Mouse (Mus musculus) kidney, embryonic 15.5 days (tissue): Measurements from ENCODE around the gene Nanos3. TPM values are rescaled to one million over a fixed set of nuclear protein-coding genes. Genes with fewer than 3 reads are reported as not detected.

Experiments used
- ATAC-seq: fragments of 200-750 bp; cut with Nextera tagmentation; replicated peaks from 2 replicates; pipeline ENCODE4 v1.8.0; 2017; ENCODE audit warnings: moderate TSS enrichment; ENCODE audit not compliant: low FRiP score
- H3K27ac ChIP-seq: fragments of 300-500 bp; sonication (generic); 2 replicates; pipeline ENCODE4 v1.5.1; 2015; ENCODE audit warnings: mild to moderate bottlenecking, inconsistent platforms
- H3K27me3 ChIP-seq: fragments of 300-500 bp; sonication (generic); 2 replicates; pipeline ENCODE4 v1.6.1; 2015; ENCODE audit warnings: inconsistent platforms
- H3K36me3 ChIP-seq: fragments of 300-500 bp; sonication (generic); 2 replicates; pipeline ENCODE4 v1.6.1; 2015; ENCODE audit warnings: inconsistent platforms
- H3K4me1 ChIP-seq: fragments of 300-500 bp; sonication (generic); 2 replicates; pipeline ENCODE4 v1.6.1; 2015; ENCODE audit warnings: inconsistent platforms
- H3K4me2 ChIP-seq: fragments of 300-500 bp; sonication (generic); 2 replicates; pipeline ENCODE4 v1.6.1; 2015; ENCODE audit warnings: moderate library complexity, mild to moderate bottlenecking, inconsistent platforms
- H3K4me3 ChIP-seq: fragments of 300-500 bp; sonication (generic); replicated peaks from 2 replicates; pipeline ENCODE4 v1.5.1; 2015; ENCODE audit warnings: mild to moderate bottlenecking, inconsistent platforms
- H3K9ac ChIP-seq: fragments of 300-500 bp; sonication (generic); 2 replicates; pipeline ENCODE4 v1.6.1; 2015; ENCODE audit warnings: mild to moderate bottlenecking, inconsistent platforms
- H3K9me3 ChIP-seq: fragments of 300-500 bp; sonication (generic); replicated peaks from 2 replicates; pipeline ENCODE4 v1.6.1; 2016; ENCODE audit warnings: inconsistent platforms
- WGBS: fragments of 180-500 bp; shearing (Covaris S2); methylation state at CpG from one replicate; pipeline ENCODE4 v1.1.7; 2015; ENCODE audit warnings: mixed read lengths; 5-methylcytosine and 5-hydroxymethylcytosine counted together
- microRNA counts: library from miRNA; unstranded; fragments of <30 nt; microRNA quantifications from one replicate; lab custom pipeline; 2016
- microRNA-seq: library from miRNA; unstranded; fragments of <30 nt; microRNA quantifications from one replicate; pipeline ENCODE4, GENCODE M21; 2016
- polyA plus RNA-seq: library from polyadenylated mRNA; unstranded; fragments of >200 nt; fragmentation: Nextera tagmentation; extraction: Ambion mirVana; gene quantifications from 2 replicates; pipeline ENCODE4 v1.2.1, GENCODE M21; 2015

The Nanos3 gene
- polyA plus RNA-seq, 1 experiment from 2014 or later = 4.7 TPM

GRCm38 (mm10) chr8:84130806-84131205, 54.2 kb downstream of the Nanos3 start:
- Histone ChIP-seq H3K9ac (no peak overlapping the region), H3K36me3 (peaks cover 41% of the 10 kb centered on the region), H3K4me2 (no peak overlapping the region), H3K27me3 (no peaks in the 10 kb centered on the region), H3K4me1 (peaks cover 20% of the 10 kb centered on the region), H3K27ac (no peak overlapping the region), H3K4me3 (no peak overlapping the region), H3K9me3 (no peaks in the 10 kb centered on the region)
- no peak for ATAC-seq
- 43% methylated on average over 30 of the region's 30 CpGs for WGBS

DNA sequence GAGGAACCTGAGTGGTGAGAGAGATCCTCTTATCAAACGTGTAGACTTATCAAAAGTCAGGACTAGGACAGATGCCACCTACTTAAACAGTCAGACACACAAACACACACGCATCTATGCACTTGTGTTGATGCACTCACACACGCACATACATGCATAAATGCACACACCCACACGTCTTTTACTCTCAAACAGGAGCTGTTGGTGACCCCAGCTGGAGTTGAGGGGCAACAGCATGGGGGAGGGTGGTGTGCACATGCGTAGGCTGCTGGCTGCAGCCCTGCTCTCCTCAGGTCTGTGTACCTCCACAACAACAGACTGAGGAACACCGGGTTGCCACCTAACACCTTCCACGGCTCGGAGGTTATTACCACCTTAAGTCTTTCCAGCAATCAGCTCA, 56.7 kb downstream of the Nanos3 start:
- ATAC-seq = no peak
- Histone ChIP-seq H3K4me2 (no peak overlapping the region), H3K27me3 (no peaks in the 10 kb centered on the region), H3K36me3 (peaks cover 16% of the 10 kb centered on the region), H3K9me3 (no peaks in the 10 kb centered on the region), H3K9ac (no peak overlapping the region), H3K27ac (no peak overlapping the region), H3K4me1 (peaks cover 24% of the 10 kb centered on the region), H3K4me3 (no peak overlapping the region)
- WGBS = 46% methylated on average over 8 of the region's 8 CpGs

DNA sequence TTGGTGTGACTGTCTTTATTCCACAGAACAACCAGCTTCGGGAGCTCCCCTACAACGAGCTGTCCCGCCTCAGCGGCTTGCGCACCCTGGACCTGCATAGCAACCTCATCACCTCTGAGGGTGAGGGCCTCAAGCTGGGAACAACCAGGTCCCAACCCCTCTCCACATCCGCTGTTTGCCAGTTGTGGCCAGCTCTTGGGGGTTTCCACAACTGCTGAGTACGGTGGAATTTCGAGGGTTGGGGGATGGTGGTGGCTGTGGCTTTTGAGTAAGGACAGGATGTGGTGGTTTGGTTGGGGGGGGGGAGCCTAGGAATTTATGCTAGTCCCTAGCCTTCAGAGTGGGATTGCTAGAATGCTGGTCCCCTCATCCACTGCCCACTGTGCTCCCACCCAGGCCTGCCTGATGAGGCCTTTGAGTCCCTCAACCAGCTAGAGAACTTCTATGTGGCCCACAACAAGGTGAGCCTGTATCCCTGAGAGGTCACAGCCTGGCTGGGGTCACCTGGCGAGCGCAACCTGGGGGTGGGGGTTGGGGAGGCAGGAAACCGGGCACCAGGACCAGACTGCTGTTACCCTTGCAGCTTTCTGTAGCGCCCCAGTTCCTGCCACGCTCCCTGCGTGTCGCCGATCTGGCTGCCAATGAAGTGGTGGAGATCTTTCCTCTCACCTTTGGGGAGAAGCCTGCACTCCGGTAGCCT, 57.7 kb downstream of the Nanos3 start:
- Histone ChIP-seq H3K4me3 (no peak overlapping the region), H3K27me3 (no peaks in the 10 kb centered on the region), H3K9ac (no peak overlapping the region), H3K27ac (no peak overlapping the region), H3K4me1 (peaks cover 24% of the 10 kb centered on the region), H3K36me3 (peaks cover 7% of the 10 kb centered on the region), H3K9me3 (no peaks in the 10 kb centered on the region), H3K4me2 (no peak overlapping the region)
- WGBS = 64% methylated on average over 17 of the region's 17 CpGs
- ATAC-seq = 0 out of 2 replicates have a peak, but pooled peaks have one; percentile 44

GRCm38 (mm10) chr8:84126742-84127141, 58.3 kb downstream of the Nanos3 start:
- H3K36me3 ChIP-seq = peaks cover under 1% of the 10 kb centered on the region; the same call in 1 of the 2 replicates
- no peaks in the 10 kb centered on the region for H3K9me3 ChIP-seq
- H3K4me3 ChIP-seq = no peak overlapping the region
- 74% methylated on average over 2 of the region's 2 CpGs for WGBS
- H3K4me2 ChIP-seq = no peak overlapping the region
- no peak overlapping the region for H3K27ac ChIP-seq
- no peaks in the 10 kb centered on the region for H3K27me3 ChIP-seq
- H3K9ac ChIP-seq = no peak overlapping the region
- H3K4me1 ChIP-seq = peaks cover 24% of the 10 kb centered on the region
- ATAC-seq = no peak

- H3K36me3 ChIP-seq = no peaks in the 10 kb centered on the region
- no peak within 1 kb of the TSS for H3K4me2 ChIP-seq
- no peak within 1 kb of the TSS for H3K9ac ChIP-seq
- no peaks in the 10 kb centered on the region for H3K9me3 ChIP-seq
- 0 out of 2 replicates have a peak, but pooled peaks have one; percentile 27 for ATAC-seq
- H3K4me3 ChIP-seq = no peak within 1 kb of the TSS
- peaks cover 20% of the 10 kb centered on the region for H3K4me1 ChIP-seq
- H3K27ac ChIP-seq = no peak within 1 kb of the TSS
- WGBS = 54% methylated on average over 9 of the region's 9 CpGs
- no peaks in the 10 kb centered on the region for H3K27me3 ChIP-seq
Observed at GRCm38 (mm10) chr8:84125656-84126055, 59.4 kb downstream of the Nanos3 start, which contains the start of gene Podnl1. Podnl1 (plus strand) TSS chr8:84125989.

MicroRNAs within 50 kb of the gene (microRNA counts, 519-probe panel; counts per million panel counts)
- microRNA mmu-miR-181c (lab: Ali Mortazavi, UCI) (2,702 counts per million, percentile 62 among the panel's probes with 10 or more counts), microRNA mmu-miR-23a (lab: Ali Mortazavi, UCI) (3,355 counts per million, percentile 88 among the panel's probes with 10 or more counts), microRNA mmu-miR-27a (lab: Ali Mortazavi, UCI) (3,685 counts per million, percentile 92 among the panel's probes with 10 or more counts)

Small RNAs within 50 kb of the gene (microRNA-seq; reads per million reads assigned to microRNA genes)
- gene Gm25110 (not detected), gene Mir181c (4,952 reads per million, percentile 92 among the genes with 10 or more reads in this experiment), gene Mir181d (2,810 reads per million, percentile 88 among the genes with 10 or more reads in this experiment), gene Mir23a (11,285 reads per million, percentile 96 among the genes with 10 or more reads in this experiment), gene Mir24-2 (not detected), gene Mir27a (167 reads per million, percentile 63 among the genes with 10 or more reads in this experiment), gene Mir3074-2 (not detected)

Other genes with a start within 250 kb of the Nanos3 start
- gene Gm10644, start 230.0 kb downstream of the Nanos3 start, polyA plus RNA-seq = 0.69 and 0.71 TPM in 2 replicates
- gene Asf1b, start 229.7 kb downstream of the Nanos3 start, polyA plus RNA-seq = 60.7 and 62.2 TPM in 2 replicates
- 161 and 163 TPM in 2 replicates for gene Prkaca, start 212.2 kb downstream of the Nanos3 start, polyA plus RNA-seq
- gene Samd1, start 187.5 kb downstream of the Nanos3 start, polyA plus RNA-seq = 11.0 and 11.5 TPM in 2 replicates
- 1.2 and 1.3 TPM in 2 replicates for gene 1700067K01Rik, start 183.7 kb downstream of the Nanos3 start, polyA plus RNA-seq
- 7.4 and 9.1 TPM in 2 replicates for gene 2210011C24Rik, start 173.0 kb downstream of the Nanos3 start, polyA plus RNA-seq
- gene Palm3, start 163.7 kb downstream of the Nanos3 start, polyA plus RNA-seq = 14.8 and 15.1 TPM in 2 replicates
- gene Il27ra, start 142.6 kb downstream of the Nanos3 start, polyA plus RNA-seq = 2.3 and 3.2 TPM in 2 replicates
- not detected in 2 replicates for gene Rln3, start 140.2 kb downstream of the Nanos3 start, polyA plus RNA-seq
- gene Gm10643, start 120.1 kb downstream of the Nanos3 start, polyA plus RNA-seq = 1.2 and 1.6 TPM in 2 replicates
- gene Rfx1, start 118.4 kb downstream of the Nanos3 start, polyA plus RNA-seq = 10.5 and 10.7 TPM in 2 replicates
- gene Dcaf15, start 80.4 kb downstream of the Nanos3 start, polyA plus RNA-seq = 9.2 and 11.6 TPM in 2 replicates
- gene Podnl1, start 59.2 kb downstream of the Nanos3 start, polyA plus RNA-seq = 0.21 and 1.4 TPM in 2 replicates
- gene Cc2d1a, start 37.3 kb downstream of the Nanos3 start, polyA plus RNA-seq = 22.0 and 28.7 TPM in 2 replicates
- 1.7 and 2.0 TPM in 2 replicates for gene 4930432K21Rik, start 37.2 kb downstream of the Nanos3 start, polyA plus RNA-seq
- 16.6 and 17.3 TPM in 2 replicates for gene Zswim4, start 51.8 kb upstream of the Nanos3 start, polyA plus RNA-seq
- 336 and 355 TPM in 2 replicates for gene D8Ertd738e, start 64.5 kb upstream of the Nanos3 start, polyA plus RNA-seq
- gene Mri1, start 72.1 kb upstream of the Nanos3 start, polyA plus RNA-seq = 66.8 and 77.8 TPM in 2 replicates
- 23.0 and 25.9 TPM in 2 replicates for gene Ccdc130, start 85.2 kb upstream of the Nanos3 start, polyA plus RNA-seq
- 2.2 and 4.0 TPM in 2 replicates for gene Cacna1a, start 203.2 kb upstream of the Nanos3 start, polyA plus RNA-seq